Mouse (Mus musculus) myocyte (in vitro differentiated cells): Measurements from ENCODE around the gene Gm4871.
"Not testable (repeated sequence)": the region's sequence is repeated elsewhere in the genome, so short reads cannot be mapped to it uniquely, and the experiment has no call there.

Source experiments
- E2F4 ChIP-seq: IDR thresholded peaks from one replicate; pipeline ENCODE4 v1.6.1; 2011; ENCODE audit warnings: mild to moderate bottlenecking, control low read depth, moderate library complexity; ENCODE audit not compliant: insufficient read depth
- MAX ChIP-seq: IDR thresholded peaks from one replicate; pipeline ENCODE4 v1.6.1; 2011; ENCODE audit warnings: low read depth, mild to moderate bottlenecking, control low read depth
- MYOD1 ChIP-seq, 3 experiments: IDR thresholded peaks; one replicate each; pipeline ENCODE4 v1.6.1; 2011; ENCODE audit warnings: control low read depth in 2 of 3, low read depth in 2 of 3, mild to moderate bottlenecking in 2 of 3, moderate library complexity in 1 of 3; ENCODE audit not compliant: insufficient read length in 2 of 3, control insufficient read depth in 1 of 3
- MYOG ChIP-seq, 3 experiments: IDR thresholded peaks; one replicate each; pipeline ENCODE4 v1.6.1; 2011; ENCODE audit warnings: control low read depth in 2 of 3, low read depth in 2 of 3, mild to moderate bottlenecking in 2 of 3; ENCODE audit not compliant: insufficient read length in 2 of 3, control insufficient read depth in 1 of 3, insufficient read depth in 1 of 3
- POLR2A ChIP-seq: IDR thresholded peaks from one replicate; pipeline ENCODE4 v1.6.1; 2011; ENCODE audit warnings: low read depth, mild to moderate bottlenecking, control low read depth, moderate library complexity; ENCODE audit not compliant: insufficient read length
- REST ChIP-seq: IDR thresholded peaks from one replicate; pipeline ENCODE4 v1.6.1; 2011; ENCODE audit warnings: mild to moderate bottlenecking, control low read depth, moderate library complexity; ENCODE audit not compliant: insufficient read depth, insufficient read length
- SRF ChIP-seq: IDR thresholded peaks from one replicate; pipeline ENCODE4 v1.6.1; 2011; ENCODE audit warnings: low read depth; ENCODE audit not compliant: control insufficient read depth, insufficient read length
- TCF12 ChIP-seq: IDR thresholded peaks from one replicate; pipeline ENCODE4 v1.6.1; 2011; ENCODE audit warnings: mild to moderate bottlenecking, control low read depth; ENCODE audit not compliant: poor library complexity, insufficient read depth, severe bottlenecking
- TCF3 ChIP-seq: IDR thresholded peaks from one replicate; pipeline ENCODE4 v1.6.1; 2011; ENCODE audit warnings: low read depth, control low read depth; ENCODE audit not compliant: insufficient read length
- USF1 ChIP-seq: IDR thresholded peaks from one replicate; pipeline ENCODE4 v1.6.1; 2011; ENCODE audit warnings: low read depth, mild to moderate bottlenecking, control low read depth, moderate library complexity

- not testable (repeated sequence) for TF ChIP-seq REST; POLR2A; USF1; MYOG (IDR thresholded peaks at IDR 0.05; ENCODE audit: control insufficient read depth in 1 of 3, insufficient read depth in 1 of 3, insufficient read length in 2 of 3, low read depth in 2 of 3); TCF12; E2F4; MYOD1 (IDR thresholded peaks at IDR 0.05; ENCODE audit: control insufficient read depth in 1 of 3, insufficient read length in 2 of 3, low read depth in 2 of 3); MAX; TCF3; SRF
Observed at GRCm38 (mm10) chr5:145032391-145032790, at the start of gene Gm4871.
